Mouse (Mus musculus): ENCODE results near the gene Myt1l.

DNA sequence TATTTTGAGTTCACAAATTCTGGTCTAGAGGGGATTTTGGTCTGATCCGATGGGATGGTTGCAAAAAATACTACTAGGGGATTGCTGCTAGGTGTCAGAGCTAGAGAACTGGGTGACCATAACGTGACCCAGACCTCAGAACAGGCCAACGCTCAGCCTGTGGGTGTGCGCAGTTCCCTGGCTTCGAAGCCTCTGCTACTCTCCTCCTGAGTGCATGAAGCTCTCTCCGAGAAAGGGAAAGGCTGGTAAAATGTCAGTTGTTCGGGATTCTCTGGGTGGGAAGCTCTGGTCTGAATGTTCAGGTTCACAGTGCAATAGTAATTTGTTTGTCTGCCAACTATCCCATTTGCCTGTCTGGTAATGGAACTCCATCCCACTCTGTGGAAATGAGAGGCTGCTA, 116.5 kb downstream of the Myt1l start:
- TF ChIP-seq CTCF (IDR thresholded peaks at IDR 0.05; ENCODE audit: borderline replicate concordance, control insufficient read depth, extremely low read depth, insufficient read depth, low read length, poor library complexity) (no peak), POLR2A (IDR thresholded peaks at IDR 0.05; ENCODE audit: control insufficient read depth, extremely low read depth, insufficient read depth, low read length, poor library complexity) (no peak)

Data from thymus, adult 2 months (tissue).